Mouse (Mus musculus): ENCODE results near the gene Nr2e3. TPM values are rescaled to one million over a fixed set of nuclear protein-coding genes. Genes with fewer than 3 reads are reported as not detected.
"Not testable (repeated sequence)": the region's sequence is repeated elsewhere in the genome, so short reads cannot be mapped to it uniquely, and the experiment has no call there.

Nr2e3 gene
- polyA plus RNA-seq, 1 experiment from 2014 or later, result not detected

DNA sequence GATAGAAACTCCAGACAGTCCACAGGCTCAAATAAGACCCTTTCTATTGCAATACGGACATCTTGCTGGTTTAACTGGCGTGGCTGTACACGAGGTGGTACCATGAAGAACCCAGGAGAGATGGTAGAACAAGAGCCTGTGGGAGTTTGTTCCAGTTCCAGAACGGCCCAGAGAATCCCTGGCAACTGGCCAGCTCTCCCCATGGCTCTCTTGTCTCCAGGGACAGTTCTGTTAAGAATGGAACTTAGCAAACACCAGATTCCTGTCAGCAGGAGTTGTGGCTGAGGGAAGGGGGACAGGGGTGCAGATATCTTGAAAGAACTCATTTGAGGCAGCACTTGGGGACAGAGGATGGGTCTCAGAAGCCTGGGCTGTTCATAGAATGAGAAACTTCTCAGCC lies 10.8 kb upstream of the Nr2e3 start:
- H3K9me3 ChIP-seq (ENCODE audit: control insufficient read depth, low read length), result no peaks in the 10 kb centered on the region
- H3K4me1 ChIP-seq (ENCODE audit: control insufficient read depth, insufficient read depth, low read length), result no peaks in the 10 kb centered on the region
- no peaks in the 10 kb centered on the region for H3K27me3 ChIP-seq (ENCODE audit: control insufficient read depth, insufficient read depth, low read length)
- no peak overlapping the region for H3K9ac ChIP-seq (ENCODE audit: low read depth, low read length)
- H3K4me2 ChIP-seq (replicated peaks; ENCODE audit: low read depth, low read length), result no peak overlapping the region
- WGBS, result 81% methylated on average over 4 of the region's 4 CpGs
- ATAC-seq (ENCODE audit: low FRiP score, low TSS enrichment), result no peak
- no peak overlapping the region for H3K27ac ChIP-seq (ENCODE audit: low read depth, low read length)
- no peak overlapping the region for H3K4me3 ChIP-seq (ENCODE audit: low read length)
- H3K36me3 ChIP-seq (ENCODE audit: control insufficient read depth, insufficient read depth, low read length), result peaks cover 2% of the 10 kb centered on the region; the same call in 1 of the 2 replicates

DNA sequence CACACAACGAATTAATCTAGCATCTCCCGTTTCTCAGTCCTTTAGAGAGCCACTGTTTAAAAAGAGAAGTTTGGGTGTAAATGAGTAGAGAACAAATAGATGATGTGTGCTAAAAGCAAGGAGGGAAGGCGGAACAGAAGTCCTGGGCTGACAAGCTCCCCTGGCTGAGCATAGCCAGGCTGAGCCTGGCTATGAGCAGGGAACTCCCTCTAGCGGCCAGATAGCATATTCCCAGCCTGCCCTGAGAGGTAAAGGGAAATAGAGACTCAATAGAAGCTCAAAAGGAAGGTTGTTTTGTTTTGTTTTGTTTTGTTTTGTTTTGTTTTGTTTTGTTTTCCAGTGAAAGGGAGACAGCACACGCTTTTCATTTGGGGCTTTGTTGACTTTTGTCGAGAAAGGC lies 8.9 kb upstream of the Nr2e3 start:
- H3K27me3 ChIP-seq (ENCODE audit: control insufficient read depth, insufficient read depth, low read length), result no peaks in the 10 kb centered on the region
- H3K9me3 ChIP-seq (ENCODE audit: control insufficient read depth, low read length), result no peaks in the 10 kb centered on the region
- H3K4me1 ChIP-seq (ENCODE audit: control insufficient read depth, insufficient read depth, low read length), result no peaks in the 10 kb centered on the region
- no peak overlapping the region for H3K9ac ChIP-seq (ENCODE audit: low read depth, low read length)
- no peak overlapping the region for H3K27ac ChIP-seq (ENCODE audit: low read depth, low read length)
- H3K36me3 ChIP-seq (ENCODE audit: control insufficient read depth, insufficient read depth, low read length), result no peaks in the 10 kb centered on the region; the same call in 1 of the 2 replicates
- no peak overlapping the region for H3K4me2 ChIP-seq (replicated peaks; ENCODE audit: low read depth, low read length)
- WGBS, result 33% methylated on average over 6 of the region's 6 CpGs
- ATAC-seq (ENCODE audit: low FRiP score, low TSS enrichment), result 0 out of 2 replicates have a peak, but pooled peaks have one; percentile 64
- no peak overlapping the region for H3K4me3 ChIP-seq (ENCODE audit: low read length)

DNA sequence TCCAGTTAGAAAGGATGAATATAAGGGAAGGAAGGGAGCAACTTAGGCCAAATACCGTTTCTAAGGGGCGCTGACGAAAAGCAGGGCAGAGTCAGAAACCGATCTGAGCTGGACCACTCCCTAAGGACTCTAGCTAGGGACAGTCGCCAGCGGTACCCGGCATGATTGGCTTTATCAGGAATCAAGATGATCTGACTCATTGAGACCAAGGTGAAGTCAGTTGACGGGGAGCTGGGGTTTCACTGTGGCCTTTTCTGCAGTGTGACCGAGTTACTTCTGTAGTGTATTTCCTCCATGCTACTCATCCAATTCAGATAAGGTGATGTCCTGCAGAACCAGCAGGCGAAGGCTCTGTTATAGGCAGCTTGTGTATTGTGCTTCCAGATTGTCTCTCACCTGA lies 4.6 kb upstream of the Nr2e3 start:
- 80% methylated on average over 10 of the region's 10 CpGs for WGBS
- H3K9ac ChIP-seq (ENCODE audit: low read depth, low read length), result no peak overlapping the region
- no peaks in the 10 kb centered on the region for H3K4me1 ChIP-seq (ENCODE audit: control insufficient read depth, insufficient read depth, low read length)
- H3K36me3 ChIP-seq (ENCODE audit: control insufficient read depth, insufficient read depth, low read length), result no peaks in the 10 kb centered on the region
- H3K4me3 ChIP-seq (ENCODE audit: low read length), result no peak overlapping the region
- H3K9me3 ChIP-seq (ENCODE audit: control insufficient read depth, low read length), result no peaks in the 10 kb centered on the region
- H3K4me2 ChIP-seq (replicated peaks; ENCODE audit: low read depth, low read length), result no peak overlapping the region
- H3K27me3 ChIP-seq (ENCODE audit: control insufficient read depth, insufficient read depth, low read length), result no peaks in the 10 kb centered on the region
- no peak overlapping the region for H3K27ac ChIP-seq (ENCODE audit: low read depth, low read length)
- no peak for ATAC-seq (ENCODE audit: low FRiP score, low TSS enrichment)

DNA sequence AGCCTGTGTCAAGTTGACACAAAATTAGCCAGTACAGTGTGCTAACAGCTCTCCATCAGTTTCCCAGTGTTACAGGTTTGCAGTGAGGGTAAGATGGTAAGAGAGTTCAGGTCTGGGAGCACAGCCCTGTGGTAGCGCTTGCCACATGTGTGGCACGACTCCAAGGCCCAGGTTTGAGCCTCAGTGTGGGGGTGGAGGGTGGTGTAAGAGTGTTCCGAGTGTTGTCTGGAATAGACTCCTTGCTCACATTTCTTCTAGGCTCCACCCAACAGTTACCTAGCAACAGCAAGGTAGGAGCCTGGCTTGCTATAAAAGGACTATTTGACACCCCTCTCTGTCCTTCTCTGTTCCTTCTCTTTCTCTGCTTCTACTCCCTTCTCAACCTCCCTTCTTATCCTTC lies 3.9 kb upstream of the Nr2e3 start:
- Histone ChIP-seq H3K27me3 (ENCODE audit: control insufficient read depth, insufficient read depth, low read length) (no peaks in the 10 kb centered on the region), H3K27ac (ENCODE audit: low read depth, low read length) (no peak overlapping the region), H3K9me3 (ENCODE audit: control insufficient read depth, low read length) (no peaks in the 10 kb centered on the region), H3K4me3 (ENCODE audit: low read length) (no peak overlapping the region), H3K36me3 (ENCODE audit: control insufficient read depth, insufficient read depth, low read length) (no peaks in the 10 kb centered on the region), H3K4me1 (ENCODE audit: control insufficient read depth, insufficient read depth, low read length) (no peaks in the 10 kb centered on the region), H3K9ac (ENCODE audit: low read depth, low read length) (no peak overlapping the region), H3K4me2 (replicated peaks; ENCODE audit: low read depth, low read length) (no peak overlapping the region)
- WGBS, result 45% methylated on average over 3 of the region's 3 CpGs
- ATAC-seq (ENCODE audit: low FRiP score, low TSS enrichment), result no peak

DNA sequence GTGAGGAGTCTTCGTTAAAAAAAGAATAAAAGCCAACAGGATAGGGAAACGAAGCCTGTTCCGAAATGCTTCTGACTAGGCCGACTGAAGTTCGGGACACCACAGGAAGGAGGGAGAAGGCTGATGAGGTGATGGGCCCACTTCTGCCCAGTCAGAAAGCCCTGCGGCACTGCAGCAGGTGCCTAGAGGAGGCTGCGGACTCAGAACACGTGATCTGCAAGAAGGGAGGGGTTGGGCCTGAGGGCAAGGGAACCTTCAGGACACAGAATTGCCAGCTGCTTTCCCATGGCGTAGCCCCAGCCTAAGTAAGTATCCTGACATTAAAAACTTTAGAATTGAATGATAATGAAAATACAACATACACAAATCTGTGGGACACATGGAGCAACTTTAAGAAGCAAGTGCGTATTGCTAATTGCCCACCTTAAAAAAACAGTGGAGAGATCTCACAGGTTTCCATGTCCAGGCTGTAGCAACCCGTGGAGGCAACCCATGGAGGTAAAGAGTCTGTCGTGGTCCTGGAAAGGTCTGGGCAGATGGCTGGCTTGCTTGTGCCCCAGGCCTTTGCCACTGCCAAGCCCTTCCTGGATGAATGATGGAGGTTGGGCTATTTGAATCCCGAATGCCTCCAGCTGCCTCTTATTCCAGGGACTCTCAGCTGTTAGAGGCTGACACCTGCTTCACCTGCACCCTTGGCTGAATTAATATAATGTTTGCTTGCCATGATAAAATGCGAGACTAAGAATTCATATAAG lies 919 bp upstream of the Nr2e3 start:
- no peaks in the 10 kb centered on the region for H3K36me3 ChIP-seq (ENCODE audit: control insufficient read depth, insufficient read depth, low read length)
- ATAC-seq (ENCODE audit: low FRiP score, low TSS enrichment), result no peak
- H3K9me3 ChIP-seq (ENCODE audit: control insufficient read depth, low read length), result no peaks in the 10 kb centered on the region
- H3K4me3 ChIP-seq (ENCODE audit: low read length), result no peak overlapping the region
- no peak overlapping the region for H3K27ac ChIP-seq (ENCODE audit: low read depth, low read length)
- H3K27me3 ChIP-seq (ENCODE audit: control insufficient read depth, insufficient read depth, low read length), result no peaks in the 10 kb centered on the region
- H3K4me2 ChIP-seq (replicated peaks; ENCODE audit: low read depth, low read length), result no peak overlapping the region
- H3K9ac ChIP-seq (ENCODE audit: low read depth, low read length), result no peak overlapping the region
- WGBS, result 68% methylated on average over 14 of the region's 14 CpGs
- no peaks in the 10 kb centered on the region for H3K4me1 ChIP-seq (ENCODE audit: control insufficient read depth, insufficient read depth, low read length)

DNA sequence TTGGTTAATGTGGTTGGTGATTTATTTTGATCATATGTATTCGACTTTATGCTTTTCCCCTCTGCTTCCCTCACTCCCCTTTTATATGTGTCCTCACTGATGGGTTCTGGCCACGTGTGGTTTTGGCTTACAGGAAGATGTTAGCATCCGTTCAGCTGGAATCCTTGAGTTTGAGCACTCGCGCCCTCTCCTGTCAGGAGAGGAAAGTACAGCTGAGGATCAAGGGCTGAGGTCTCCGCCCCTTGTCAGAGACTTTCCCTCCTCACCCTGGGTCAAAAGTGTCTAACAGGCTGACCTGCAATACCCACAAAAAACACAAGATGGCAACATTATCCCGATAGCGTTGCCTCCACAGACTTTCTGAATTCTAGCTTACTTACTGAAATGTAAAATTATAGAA lies 1.2 kb downstream of the Nr2e3 start:
- Histone ChIP-seq H3K9me3 (ENCODE audit: control insufficient read depth, low read length) (no peaks in the 10 kb centered on the region), H3K9ac (ENCODE audit: low read depth, low read length) (no peak overlapping the region), H3K27ac (ENCODE audit: low read depth, low read length) (no peak overlapping the region), H3K4me2 (replicated peaks; ENCODE audit: low read depth, low read length) (no peak overlapping the region), H3K36me3 (ENCODE audit: control insufficient read depth, insufficient read depth, low read length) (no peaks in the 10 kb centered on the region), H3K4me1 (ENCODE audit: control insufficient read depth, insufficient read depth, low read length) (no peaks in the 10 kb centered on the region), H3K27me3 (ENCODE audit: control insufficient read depth, insufficient read depth, low read length) (no peaks in the 10 kb centered on the region), H3K4me3 (ENCODE audit: low read length) (no peak overlapping the region)
- peak; percentile 81 for ATAC-seq (ENCODE audit: low FRiP score, low TSS enrichment)
- WGBS, result 2% methylated on average over 8 of the region's 8 CpGs

DNA sequence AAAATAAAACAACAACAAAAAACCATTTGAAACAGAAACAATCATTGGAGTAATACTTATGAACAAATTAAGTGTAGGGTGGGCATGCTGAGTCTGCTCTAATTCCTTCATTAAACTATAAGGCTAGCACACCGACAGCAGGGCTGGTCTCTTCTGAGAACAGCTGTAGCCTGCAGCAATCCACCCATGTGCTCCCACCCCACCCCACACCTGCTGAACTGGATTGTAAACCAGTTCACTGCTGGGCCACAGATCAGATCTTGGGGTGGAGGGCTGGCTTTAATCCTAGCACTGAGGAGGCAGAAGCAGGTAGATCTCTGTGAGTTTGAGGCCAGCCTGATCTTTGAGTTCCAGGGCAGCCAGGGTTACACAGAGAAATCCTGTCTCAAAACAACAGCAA lies 2.3 kb downstream of the Nr2e3 start:
- not testable (repeated sequence) for H3K4me3 ChIP-seq (ENCODE audit: low read length); H3K9me3 ChIP-seq (ENCODE audit: control insufficient read depth, low read length); H3K27ac ChIP-seq (ENCODE audit: low read depth, low read length); H3K27me3 ChIP-seq (ENCODE audit: control insufficient read depth, insufficient read depth, low read length); H3K36me3 ChIP-seq (ENCODE audit: control insufficient read depth, insufficient read depth, low read length); H3K9ac ChIP-seq (ENCODE audit: low read depth, low read length); H3K4me1 ChIP-seq (ENCODE audit: control insufficient read depth, insufficient read depth, low read length); H3K4me2 ChIP-seq (replicated peaks; ENCODE audit: low read depth, low read length); ATAC-seq (ENCODE audit: low FRiP score, low TSS enrichment)
- 54% methylated on average over 1 of the region's 1 CpGs for whole genome bisulfite sequencing

DNA sequence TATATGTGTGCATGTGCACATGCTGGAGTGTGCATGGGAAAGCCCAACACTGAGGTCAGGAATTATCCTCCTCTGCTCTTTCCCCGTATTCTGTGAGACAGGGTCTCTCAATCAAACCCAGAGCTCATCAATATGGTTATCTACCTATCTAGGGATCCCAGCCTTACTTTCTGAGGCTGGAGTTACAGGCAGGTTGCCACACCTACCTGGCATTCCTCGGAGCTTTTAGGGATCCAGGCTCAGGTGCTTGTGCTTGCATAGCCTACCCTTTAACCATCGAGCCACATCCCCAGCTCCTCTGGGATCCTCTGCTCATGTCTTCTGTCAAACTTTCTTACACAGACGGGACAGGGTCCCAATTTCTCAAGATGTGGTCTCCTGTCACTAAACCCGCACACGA lies 4.0 kb downstream of the Nr2e3 start:
- 37% methylated on average over 6 of the region's 6 CpGs for WGBS
- H3K36me3 ChIP-seq (ENCODE audit: control insufficient read depth, insufficient read depth, low read length), result no peaks in the 10 kb centered on the region
- H3K27me3 ChIP-seq (ENCODE audit: control insufficient read depth, insufficient read depth, low read length), result no peaks in the 10 kb centered on the region
- peak overlapping the region; percentile 31 for H3K4me2 ChIP-seq (replicated peaks; ENCODE audit: low read depth, low read length)
- no peak for ATAC-seq (ENCODE audit: low FRiP score, low TSS enrichment)
- no peaks in the 10 kb centered on the region for H3K9me3 ChIP-seq (ENCODE audit: control insufficient read depth, low read length)
- no peaks in the 10 kb centered on the region for H3K4me1 ChIP-seq (ENCODE audit: control insufficient read depth, insufficient read depth, low read length)
- H3K4me3 ChIP-seq (ENCODE audit: low read length), result no peak overlapping the region
- no peak overlapping the region for H3K9ac ChIP-seq (ENCODE audit: low read depth, low read length)
- H3K27ac ChIP-seq (ENCODE audit: low read depth, low read length), result no peak overlapping the region

DNA sequence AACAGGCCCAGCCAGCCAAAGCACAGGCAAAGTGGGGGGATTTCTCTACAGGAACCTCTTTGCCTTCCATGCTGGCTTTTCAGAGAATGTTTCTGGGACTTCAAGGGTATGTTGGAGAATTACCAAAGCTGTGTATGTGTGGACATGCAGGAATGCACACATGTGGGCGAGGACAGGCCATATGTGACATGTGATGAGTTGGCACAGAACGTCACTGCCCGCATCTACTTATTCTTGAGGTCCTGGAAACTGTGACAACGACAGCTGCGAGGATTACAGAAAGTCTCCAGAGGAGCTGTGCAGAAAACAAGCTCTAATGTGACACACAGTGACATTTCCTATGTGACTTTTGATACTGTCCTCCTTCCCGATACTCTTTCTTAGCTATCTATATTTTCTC lies 4.8 kb downstream of the Nr2e3 start:
- Histone ChIP-seq H3K4me2 (replicated peaks; ENCODE audit: low read depth, low read length) (no peak overlapping the region), H3K9ac (ENCODE audit: low read depth, low read length) (no peak overlapping the region), H3K4me1 (ENCODE audit: control insufficient read depth, insufficient read depth, low read length) (no peaks in the 10 kb centered on the region), H3K27ac (ENCODE audit: low read depth, low read length) (no peak overlapping the region), H3K27me3 (ENCODE audit: control insufficient read depth, insufficient read depth, low read length) (no peaks in the 10 kb centered on the region), H3K36me3 (ENCODE audit: control insufficient read depth, insufficient read depth, low read length) (no peaks in the 10 kb centered on the region), H3K4me3 (ENCODE audit: low read length) (no peak overlapping the region), H3K9me3 (ENCODE audit: control insufficient read depth, low read length) (no peaks in the 10 kb centered on the region)
- no peak for ATAC-seq (ENCODE audit: low FRiP score, low TSS enrichment)
- WGBS, result 87% methylated on average over 6 of the region's 6 CpGs

Data from kidney, embryonic 14.5 days (tissue).